Mouse (Mus musculus): ENCODE results near the gene Olfr548-ps1. TPM values are rescaled to one million over a fixed set of nuclear protein-coding genes. Genes with fewer than 3 reads are reported as not detected.
"Not testable (repeated sequence)": the region's sequence is repeated elsewhere in the genome, so short reads cannot be mapped to it uniquely, and the experiment has no call there.

Gene Olfr548-ps1
- not detected in 2 replicates for polyA plus RNA-seq (2016; fragmentation: Nextera tagmentation; extraction: Ambion mirVana)

DNA sequence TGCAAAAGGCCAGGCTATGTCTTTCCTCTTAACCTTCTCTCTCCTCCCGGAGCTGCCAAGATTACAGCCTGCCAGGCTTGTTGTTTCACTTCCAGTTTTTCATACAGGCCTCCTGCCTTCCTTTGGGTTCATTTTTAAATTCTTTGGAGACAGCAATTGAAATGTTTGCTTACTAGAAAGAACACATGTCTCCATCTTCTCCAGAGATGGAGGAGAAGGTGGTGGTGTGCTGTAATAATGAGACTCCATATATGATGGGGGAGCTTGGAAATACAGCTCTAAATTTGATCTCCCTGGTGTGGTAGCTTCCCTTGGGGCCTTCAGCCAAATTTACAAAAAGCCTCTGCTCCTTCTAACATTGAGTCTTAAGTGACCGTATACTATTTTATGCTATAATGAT is at the start of gene Olfr548-ps1:
Gene Olfr548-ps1, plus strand, starts transcription at position 301 of the 400 bp plus-strand sequence.
- Histone ChIP-seq H3K4me3 (no peak within 1 kb of the TSS), H3K9me3 (no peaks in the 10 kb centered on the region), H3K27me3 (ENCODE audit: insufficient read depth, poor library complexity, severe bottlenecking) (no peaks in the 10 kb centered on the region), H3K4me1 (replicated peaks) (no peaks in the 10 kb centered on the region), H3K27ac (no peak within 1 kb of the TSS), H3K36me3 (no peaks in the 10 kb centered on the region)
- DNase-seq (ENCODE audit: low spot score) = no peak
- 82% methylated on average over 2 of the region's 2 CpGs for WGBS

- 52% methylated on average over 7 of the region's 7 CpGs for WGBS
- not testable (repeated sequence) for H3K9me3 ChIP-seq; H3K4me1 ChIP-seq (replicated peaks); H3K36me3 ChIP-seq; DNase-seq (ENCODE audit: low spot score); H3K27ac ChIP-seq; H3K4me3 ChIP-seq; H3K27me3 ChIP-seq (ENCODE audit: insufficient read depth, poor library complexity, severe bottlenecking)
These were observed 46.3 kb upstream of the Olfr548-ps1 start for GRCm38 (mm10) chr7:102494416-102494815.

GRCm38 (mm10) chr7:102499473-102499872 is 41.2 kb upstream of the Olfr548-ps1 start, which contains the start of gene Olfr545:
Gene Olfr545 (minus strand): TSS chr7:102499573.
- no peak for DNase-seq (ENCODE audit: low spot score)
- WGBS = 74% methylated on average over 3 of the region's 3 CpGs
- Histone ChIP-seq H3K36me3 (no peaks in the 10 kb centered on the region), H3K27ac (no peak within 1 kb of the TSS), H3K4me3 (no peak within 1 kb of the TSS), H3K9me3 (no peaks in the 10 kb centered on the region), H3K27me3 (ENCODE audit: insufficient read depth, poor library complexity, severe bottlenecking) (no peaks in the 10 kb centered on the region), H3K4me1 (replicated peaks) (no peaks in the 10 kb centered on the region)

GRCm38 (mm10) chr7:102501986-102502385 is 38.7 kb upstream of the Olfr548-ps1 start:
- no peak for DNase-seq (ENCODE audit: low spot score)
- Histone ChIP-seq H3K27me3 (ENCODE audit: insufficient read depth, poor library complexity, severe bottlenecking) (no peaks in the 10 kb centered on the region), H3K9me3 (no peaks in the 10 kb centered on the region), H3K4me1 (replicated peaks) (no peaks in the 10 kb centered on the region), H3K27ac (no peak overlapping the region), H3K4me3 (no peak overlapping the region), H3K36me3 (no peaks in the 10 kb centered on the region)
- WGBS = 86% methylated on average over 5 of the region's 5 CpGs

GRCm38 (mm10) chr7:102506848-102507247 is 33.8 kb upstream of the Olfr548-ps1 start:
- Histone ChIP-seq H3K9me3 (no peaks in the 10 kb centered on the region), H3K27ac (no peak overlapping the region), H3K36me3 (no peaks in the 10 kb centered on the region), H3K4me3 (no peak overlapping the region), H3K27me3 (ENCODE audit: insufficient read depth, poor library complexity, severe bottlenecking) (peaks cover 14% of the 10 kb centered on the region), H3K4me1 (replicated peaks) (no peaks in the 10 kb centered on the region)
- 50% methylated on average over 3 of the region's 3 CpGs for WGBS
- peak; percentile 78 for DNase-seq (ENCODE audit: low spot score)

GRCm38 (mm10) chr7:102508066-102508465 is 32.6 kb upstream of the Olfr548-ps1 start:
- Histone ChIP-seq H3K27me3 (ENCODE audit: insufficient read depth, poor library complexity, severe bottlenecking) (peaks cover 22% of the 10 kb centered on the region), H3K4me1 (replicated peaks) (0 out of 2 replicates have a peak, but pooled peaks cover 5% of the 10 kb centered on the region), H3K4me3 (no peak overlapping the region), H3K27ac (no peak overlapping the region), H3K9me3 (no peaks in the 10 kb centered on the region), H3K36me3 (no peaks in the 10 kb centered on the region)
- WGBS = 86% methylated on average over 9 of the region's 9 CpGs
- DNase-seq (ENCODE audit: low spot score) = no peak

GRCm38 (mm10) chr7:102508666-102509065 is 32.0 kb upstream of the Olfr548-ps1 start:
- H3K9me3 ChIP-seq = no peaks in the 10 kb centered on the region
- H3K27ac ChIP-seq = no peak overlapping the region
- DNase-seq (ENCODE audit: low spot score) = no peak
- peaks cover 8% of the 10 kb centered on the region; the same call in 1 of the 2 replicates for H3K4me1 ChIP-seq (replicated peaks)
- WGBS = 92% methylated on average over 6 of the region's 6 CpGs
- peaks cover 26% of the 10 kb centered on the region for H3K27me3 ChIP-seq (ENCODE audit: insufficient read depth, poor library complexity, severe bottlenecking)
- no peaks in the 10 kb centered on the region for H3K36me3 ChIP-seq
- H3K4me3 ChIP-seq = no peak overlapping the region

- peaks cover 37% of the 10 kb centered on the region for H3K27me3 ChIP-seq (ENCODE audit: insufficient read depth, poor library complexity, severe bottlenecking)
- 86% methylated on average over 7 of the region's 7 CpGs for WGBS
- no peak overlapping the region for H3K4me3 ChIP-seq
- H3K36me3 ChIP-seq = no peaks in the 10 kb centered on the region
- H3K9me3 ChIP-seq = no peaks in the 10 kb centered on the region
- no peak overlapping the region for H3K27ac ChIP-seq
- H3K4me1 ChIP-seq (replicated peaks) = peaks cover 8% of the 10 kb centered on the region; the same call in 1 of the 2 replicates
- no peak for DNase-seq (ENCODE audit: low spot score)
These were observed 31.0 kb upstream of the Olfr548-ps1 start for GRCm38 (mm10) chr7:102509726-102510125.

GRCm38 (mm10) chr7:102511927-102512326 is 28.8 kb upstream of the Olfr548-ps1 start:
- no peak for DNase-seq (ENCODE audit: low spot score)
- Histone ChIP-seq H3K9me3 (no peaks in the 10 kb centered on the region), H3K36me3 (no peaks in the 10 kb centered on the region), H3K4me3 (no peak overlapping the region), H3K27ac (no peak overlapping the region), H3K4me1 (replicated peaks) (peaks cover 8% of the 10 kb centered on the region; the same call in 1 of the 2 replicates), H3K27me3 (ENCODE audit: insufficient read depth, poor library complexity, severe bottlenecking) (peaks cover 48% of the 10 kb centered on the region)
- WGBS = 94% methylated on average over 10 of the region's 10 CpGs

GRCm38 (mm10) chr7:102512814-102513435 is 27.8 kb upstream of the Olfr548-ps1 start:
- no peaks in the 10 kb centered on the region for H3K36me3 ChIP-seq
- peaks cover 49% of the 10 kb centered on the region for H3K27me3 ChIP-seq (ENCODE audit: insufficient read depth, poor library complexity, severe bottlenecking)
- H3K4me3 ChIP-seq = peak overlapping the region; percentile 65
- H3K9me3 ChIP-seq = no peaks in the 10 kb centered on the region
- peak; percentile 89 for DNase-seq (ENCODE audit: low spot score)
- WGBS = under 1% methylated on average over 54 of the region's 54 CpGs
- peak overlapping the region; percentile 80 for H3K27ac ChIP-seq
- H3K4me1 ChIP-seq (replicated peaks) = peaks cover 8% of the 10 kb centered on the region; the same call in 1 of the 2 replicates

- no peak for DNase-seq (ENCODE audit: low spot score)
- peaks cover 8% of the 10 kb centered on the region; the same call in 1 of the 2 replicates for H3K4me1 ChIP-seq (replicated peaks)
- H3K27me3 ChIP-seq (ENCODE audit: insufficient read depth, poor library complexity, severe bottlenecking) = peaks cover 45% of the 10 kb centered on the region
- no peak overlapping the region for H3K4me3 ChIP-seq
- H3K27ac ChIP-seq = no peak overlapping the region
- WGBS = 72% methylated on average over 4 of the region's 4 CpGs
- H3K9me3 ChIP-seq = no peaks in the 10 kb centered on the region
- H3K36me3 ChIP-seq = no peaks in the 10 kb centered on the region
These were observed 26.6 kb upstream of the Olfr548-ps1 start for GRCm38 (mm10) chr7:102514144-102514543.

DNA sequence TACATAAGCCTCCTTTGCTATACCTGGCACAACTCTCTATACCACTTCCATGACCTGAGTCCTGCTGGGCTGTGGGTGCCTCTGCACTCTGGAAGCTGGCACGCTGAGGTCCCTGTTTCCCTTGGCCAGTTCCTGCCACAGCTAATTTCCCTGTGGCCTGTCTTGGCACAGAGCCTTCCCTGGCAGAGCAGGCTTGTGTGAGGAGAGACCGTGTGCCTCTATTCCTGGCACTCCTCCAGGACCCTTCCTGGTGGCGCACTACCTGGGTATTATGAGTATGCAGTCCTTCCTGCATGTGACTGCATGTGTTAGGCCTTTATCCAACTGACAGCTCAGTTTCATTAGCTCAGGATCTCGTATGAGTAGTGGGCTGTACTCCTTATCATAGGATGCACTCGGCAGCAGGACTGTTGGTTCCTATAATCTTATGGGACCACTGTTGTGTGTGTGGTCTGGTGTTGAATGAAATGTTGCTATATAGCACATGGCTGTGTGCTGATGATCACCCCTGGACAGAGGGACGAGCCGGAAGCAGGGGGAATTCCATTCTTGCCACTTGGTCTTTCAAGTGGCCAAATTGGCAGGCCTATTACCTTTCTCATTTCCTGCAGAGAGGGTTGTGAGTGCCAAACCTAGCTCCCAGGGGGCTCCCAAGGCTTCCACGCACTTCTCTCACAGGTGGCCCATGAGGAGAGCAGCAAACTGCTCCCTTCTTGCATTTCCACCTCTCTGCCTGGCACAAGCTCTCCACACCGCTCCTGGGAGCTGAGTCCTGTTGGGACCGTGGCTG is 24.2 kb upstream of the Olfr548-ps1 start:
- no peaks in the 10 kb centered on the region for H3K9me3 ChIP-seq
- no peak overlapping the region for H3K27ac ChIP-seq
- peaks cover 8% of the 10 kb centered on the region; the same call in 1 of the 2 replicates for H3K4me1 ChIP-seq (replicated peaks)
- H3K27me3 ChIP-seq (ENCODE audit: insufficient read depth, poor library complexity, severe bottlenecking) = peaks cover 39% of the 10 kb centered on the region
- DNase-seq (ENCODE audit: low spot score) = no peak
- WGBS = 80% methylated on average over 10 of the region's 10 CpGs
- no peaks in the 10 kb centered on the region for H3K36me3 ChIP-seq
- no peak overlapping the region for H3K4me3 ChIP-seq

DNA sequence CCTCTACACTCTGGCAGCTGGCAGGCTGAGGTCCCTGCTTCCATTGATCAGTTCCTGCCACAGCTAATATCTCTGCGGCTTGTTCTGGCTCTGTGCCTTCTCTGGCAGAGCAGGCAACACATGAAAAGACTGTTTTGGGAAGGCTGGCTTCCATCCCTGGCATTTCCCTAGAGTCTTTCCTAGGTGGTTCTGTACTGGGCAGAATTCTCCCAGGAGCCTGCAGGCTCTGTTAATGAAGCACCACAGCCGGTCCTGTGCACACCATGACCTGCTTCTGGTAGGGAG is 23.7 kb upstream of the Olfr548-ps1 start:
- Histone ChIP-seq H3K27me3 (ENCODE audit: insufficient read depth, poor library complexity, severe bottlenecking) (peaks cover 34% of the 10 kb centered on the region), H3K36me3 (no peaks in the 10 kb centered on the region), H3K4me1 (replicated peaks) (peaks cover 8% of the 10 kb centered on the region; the same call in 1 of the 2 replicates), H3K27ac (no peak overlapping the region), H3K9me3 (no peaks in the 10 kb centered on the region), H3K4me3 (no peak overlapping the region)
- no peak for DNase-seq (ENCODE audit: low spot score)
- 85% methylated on average over 2 of the region's 2 CpGs for WGBS

All from hindbrain, embryonic 10.5 days (tissue).